Mouse (Mus musculus): Measurements from ENCODE around the gene Kifc1.
A peak's percentile ranks its signal among the peaks of the same experiment; 100 is the strongest.

Gene Kifc1

DNA sequence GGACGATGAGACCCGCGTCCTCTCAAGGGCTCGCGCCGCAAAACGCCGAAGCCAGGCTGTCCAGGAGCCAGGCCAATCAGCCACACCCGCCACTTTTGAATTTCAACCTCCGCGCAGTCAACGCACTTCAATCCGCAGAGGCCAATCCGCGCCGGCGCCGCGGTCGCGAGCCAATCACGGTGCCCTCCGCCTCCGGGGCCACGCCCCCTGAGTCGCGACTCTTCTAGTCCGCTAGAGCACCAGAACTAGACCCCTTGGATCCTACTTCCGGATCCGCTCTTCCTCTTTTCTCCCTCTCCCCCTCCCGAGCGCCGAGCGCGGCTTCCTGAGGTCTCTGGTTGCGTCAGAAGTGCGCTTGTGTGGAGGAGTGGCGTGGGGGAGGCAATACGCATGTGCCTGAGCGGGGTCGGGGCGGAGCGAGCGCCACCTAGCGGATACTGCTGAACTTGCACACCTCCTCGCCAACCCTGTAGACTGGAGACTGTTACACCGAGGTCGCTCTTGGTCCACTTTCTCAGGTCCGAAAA, at the start of gene Kifc1:
Kifc1 (minus strand) TSS at position 129 of the 527 bp plus-strand sequence.
- DNase-seq, result peak; percentile 100

DNA sequence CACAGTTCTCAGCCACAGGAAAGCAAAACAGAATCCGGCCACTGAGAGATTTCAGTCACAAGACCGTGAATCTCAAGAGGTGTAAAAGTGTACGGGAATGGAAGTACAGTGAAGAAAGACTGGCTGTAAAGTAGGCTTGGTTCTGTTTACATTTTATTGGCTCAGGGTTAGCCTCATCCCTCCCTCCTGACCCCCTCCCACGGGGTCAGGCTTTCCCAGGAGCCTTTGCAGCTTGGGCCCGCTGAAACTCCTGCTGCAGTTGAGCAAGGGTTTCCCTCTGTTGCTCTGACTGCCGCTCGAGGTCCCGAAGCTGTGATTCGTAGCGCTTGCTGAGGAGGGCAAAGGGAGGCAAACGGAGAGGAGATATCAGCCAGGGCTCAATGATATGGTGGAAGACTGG, 48.3 kb upstream of the Kifc1 start:
- DNase-seq, result no peak

DNA sequence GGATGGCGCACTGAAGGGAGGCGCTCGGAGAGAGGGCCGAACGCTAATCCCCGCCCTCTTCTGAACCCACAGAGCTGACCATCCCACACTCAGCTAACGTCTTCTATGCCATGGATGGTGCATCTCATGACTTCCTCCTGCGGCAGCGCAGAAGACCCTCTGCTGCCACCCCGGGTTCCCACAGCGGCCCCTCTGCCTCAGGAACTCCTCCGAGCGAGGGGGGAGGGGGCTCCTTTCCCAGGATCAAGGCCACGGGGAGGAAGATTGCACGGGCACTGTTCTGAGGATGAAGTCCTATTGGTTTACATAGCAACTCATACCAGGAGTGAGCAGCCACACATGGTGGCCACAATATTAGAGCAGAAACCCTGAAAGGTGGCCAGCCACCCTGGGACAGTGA, 46.5 kb upstream of the Kifc1 start:
- peak; percentile 90 for DNase-seq

- peak; percentile 91 for DNase-seq
These were observed 45.1 kb upstream of the Kifc1 start for GRCm38 (mm10) chr17:33935422-33936055.

DNA sequence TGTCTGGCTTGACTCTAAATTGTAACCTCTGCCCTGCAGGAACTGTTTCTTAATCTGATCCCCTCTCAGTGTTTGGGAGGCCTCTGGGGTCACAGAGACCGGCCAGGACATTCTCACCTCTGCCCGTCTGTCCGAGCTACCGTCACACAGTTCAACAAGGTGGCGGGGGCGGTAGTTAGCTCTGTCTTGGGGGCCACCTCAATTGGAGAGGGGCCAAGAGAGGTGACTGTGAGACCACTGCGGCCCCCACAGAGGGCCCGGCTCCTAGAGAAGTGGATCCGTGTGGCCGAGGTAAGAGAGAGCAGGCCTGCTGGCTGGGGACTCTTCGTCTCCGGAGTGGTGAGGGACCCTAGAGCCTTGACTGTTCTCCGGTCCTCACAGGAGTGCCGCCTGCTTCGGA, 42.5 kb upstream of the Kifc1 start:
- DNase-seq, result peak; percentile 91

DNA sequence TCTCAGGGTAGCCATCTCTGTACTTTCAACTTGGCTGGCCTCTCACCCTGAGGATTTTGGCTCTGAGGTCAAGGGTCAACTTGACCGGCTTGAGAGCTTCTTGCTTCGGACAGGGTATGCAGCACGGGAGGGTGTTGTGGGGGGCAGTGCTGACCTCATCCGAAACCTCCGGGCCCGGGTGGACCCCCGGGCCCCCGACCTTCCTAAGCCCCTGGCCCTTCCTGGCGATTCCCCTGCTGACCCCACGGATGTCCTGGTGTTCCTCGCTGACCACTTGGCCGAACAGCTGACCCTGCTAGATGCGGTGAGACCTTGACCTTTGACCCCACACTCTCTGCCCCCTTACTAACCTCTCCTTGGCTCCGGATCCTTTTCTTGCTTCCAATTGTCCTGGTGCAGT, 42.0 kb upstream of the Kifc1 start:
- peak; percentile 93 for DNase-seq

- peak; percentile 93 for DNase-seq
These were observed 41.5 kb upstream of the Kifc1 start for GRCm38 (mm10) chr17:33931947-33932346.

DNA sequence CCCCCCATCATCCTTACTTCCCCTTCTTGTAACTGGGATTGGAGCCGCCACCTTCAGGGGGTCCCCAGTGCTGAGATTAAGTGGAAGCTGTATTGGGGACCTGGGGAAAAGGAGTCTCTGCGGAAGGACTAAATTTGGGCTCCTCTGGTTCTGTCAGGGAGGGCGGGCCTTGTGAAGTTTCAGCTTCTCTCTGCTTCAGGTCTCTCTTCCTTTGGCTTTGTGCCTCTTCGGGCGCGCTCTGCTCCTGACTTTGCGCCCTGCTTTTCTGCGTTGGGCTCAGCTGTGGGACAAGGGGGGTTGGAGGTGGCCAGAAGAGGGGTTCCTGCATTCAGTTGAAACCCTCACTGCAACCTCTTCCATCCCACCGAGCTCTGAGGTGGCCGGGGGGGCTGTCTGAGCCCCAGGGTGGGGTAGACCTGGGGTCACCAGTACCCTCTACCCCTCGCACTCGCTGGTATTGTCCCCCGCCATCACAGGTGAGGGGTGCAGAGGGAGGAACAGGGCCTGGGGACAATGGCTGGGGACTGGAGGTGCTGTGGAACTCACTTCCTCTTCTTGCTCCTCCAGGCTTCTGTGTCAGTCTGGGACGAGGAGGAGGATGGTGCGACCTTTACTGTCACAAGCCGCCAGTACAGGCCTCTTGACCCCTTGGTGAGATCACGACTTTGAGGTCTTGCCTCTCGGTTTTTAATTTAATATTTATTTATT, 40.9 kb upstream of the Kifc1 start:
- peak; percentile 96 for DNase-seq

GRCm38 (mm10) chr17:33930280-33931158, 40.1 kb upstream of the Kifc1 start:
- DNase-seq, result peak; percentile 98

GRCm38 (mm10) chr17:33929371-33930279, 39.2 kb upstream of the Kifc1 start, which contains the start of gene Rgl2:
Gene Rgl2 (plus strand): TSS chr17:33929543.
- peak; percentile 99 for DNase-seq

DNA sequence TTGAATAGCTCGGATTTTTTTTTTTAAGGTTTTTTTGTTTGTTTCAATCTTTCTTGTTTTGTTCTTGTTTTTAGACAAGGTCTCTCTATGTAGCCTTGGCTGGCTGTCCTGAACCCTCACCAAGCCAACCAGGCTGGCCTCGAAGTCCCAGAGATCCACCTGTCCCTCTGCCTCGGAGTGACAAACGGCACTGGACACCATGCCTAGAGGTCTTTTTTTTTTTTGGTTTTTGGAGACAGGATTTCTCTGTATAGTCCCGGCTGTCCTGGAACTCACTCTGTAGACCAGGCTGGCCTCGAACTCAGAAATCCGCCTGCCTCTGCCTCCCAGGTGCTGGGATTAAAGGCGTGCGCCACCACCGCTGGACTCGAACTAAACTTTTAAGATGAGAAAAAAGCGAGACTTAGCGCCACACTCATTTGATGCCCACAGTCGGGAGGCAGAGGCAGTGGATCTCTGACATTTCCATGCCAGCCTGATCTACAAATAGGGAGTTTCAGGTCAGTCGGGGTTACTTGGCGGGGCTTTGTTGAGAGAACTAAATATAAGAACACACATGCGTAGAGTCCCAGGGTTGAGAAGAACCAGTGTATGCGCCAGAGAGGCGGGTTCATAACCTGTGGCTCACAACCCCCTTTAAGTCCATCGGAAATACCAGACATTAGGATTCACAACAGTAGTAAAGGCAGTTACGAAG, 37.9 kb upstream of the Kifc1 start:
- peak; percentile 92 for DNase-seq

- peak; percentile 91 for DNase-seq
These were observed 35.9 kb upstream of the Kifc1 start for GRCm38 (mm10) chr17:33926207-33926932.

- peak; percentile 92 for DNase-seq
These were observed 35.1 kb upstream of the Kifc1 start for GRCm38 (mm10) chr17:33925406-33926116.

DNA sequence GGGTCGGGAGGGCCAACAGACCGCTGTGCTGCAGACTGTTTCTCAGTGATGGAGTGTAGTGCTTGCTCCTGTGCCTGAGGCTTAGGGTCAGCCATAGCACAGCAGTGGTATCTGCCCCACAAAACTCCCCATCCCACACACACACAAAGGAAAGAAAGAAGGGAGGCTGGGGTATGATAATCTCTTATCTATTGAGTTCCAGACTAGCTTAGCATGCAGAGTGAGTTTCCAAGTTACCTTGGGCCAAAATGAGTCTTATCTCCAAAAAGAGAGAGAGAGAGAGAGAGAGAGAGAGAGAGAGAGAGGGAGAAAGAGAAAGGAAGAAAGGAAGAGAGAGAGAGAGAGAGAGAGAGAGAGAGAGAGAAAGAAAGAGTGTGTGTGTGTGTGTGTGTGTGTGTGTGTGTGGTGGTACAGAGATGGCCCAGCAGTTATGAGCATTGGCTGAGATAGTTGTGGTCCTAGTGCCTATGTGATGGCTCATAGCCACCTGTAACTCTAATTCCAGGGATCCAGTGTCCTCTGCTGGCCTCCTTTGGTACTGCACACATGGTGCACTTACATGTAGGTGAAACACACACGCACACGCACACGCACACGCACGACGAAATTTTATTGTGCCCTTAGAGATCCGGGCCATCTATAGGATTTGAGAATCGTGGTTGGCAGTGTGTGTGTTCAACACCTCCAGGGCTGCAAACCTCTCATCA, 34.3 kb upstream of the Kifc1 start:
- no peak for DNase-seq

DNA sequence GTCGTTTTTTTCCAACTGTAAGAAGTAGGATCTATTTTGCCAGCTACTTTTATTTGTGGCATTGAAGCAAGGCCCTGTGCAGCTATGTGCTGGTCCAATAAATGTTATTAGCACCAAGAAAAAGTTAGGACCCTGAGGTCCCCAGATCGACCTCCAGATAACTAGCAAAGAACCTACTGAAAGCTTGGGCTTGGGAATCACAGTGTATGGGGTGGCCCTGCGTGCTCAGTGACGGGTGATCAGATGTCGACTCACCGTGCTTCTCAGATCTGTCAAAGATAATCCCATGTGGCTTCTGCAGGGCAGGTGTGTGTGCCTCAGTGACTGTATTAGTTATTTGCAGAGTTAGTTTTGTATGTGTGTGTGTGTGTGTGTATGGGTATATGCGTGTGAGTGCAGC, 30.9 kb upstream of the Kifc1 start:
- peak; percentile 90 for DNase-seq

- DNase-seq, result peak; percentile 98
These were observed 30.0 kb upstream of the Kifc1 start for GRCm38 (mm10) chr17:33920282-33921097.

GRCm38 (mm10) chr17:33919351-33920281, 29.2 kb upstream of the Kifc1 start:
- peak; percentile 99 for DNase-seq

All from heart, adult 11 months (tissue).